In the genomic region with DNA sequence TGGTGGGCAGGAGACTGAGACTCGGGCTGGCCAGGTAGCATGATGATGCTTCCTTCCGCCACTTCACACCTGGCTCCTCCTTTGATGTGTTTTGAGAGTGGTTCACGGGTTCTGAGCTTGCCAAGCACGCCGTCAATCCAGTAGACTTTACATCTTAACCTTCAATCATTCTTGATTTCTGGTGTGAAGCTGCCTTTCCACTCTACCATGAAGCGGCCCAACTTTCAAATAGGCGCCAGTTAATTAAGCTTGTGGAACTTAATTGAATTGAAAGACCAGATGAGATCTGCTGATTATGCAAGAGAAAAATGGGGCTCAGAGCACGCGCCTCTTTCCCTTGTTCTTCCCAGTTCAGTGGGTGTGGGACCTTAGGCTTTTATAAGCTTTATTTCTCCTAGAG, we compare ENCODE assay signal across 22 mouse cellular contexts.
DNase-seq lines count a peak whose midpoint lies in the region; ATAC-seq and TF ChIP-seq lines count a peak whose summit lies in the region.
"Had no signal": no experiment of that assay in that cellular context is flagged by ENCODE, and none has a peak within 500 bp of the region (broad histone marks: within the 10 kb centered on the region; RNA-seq: fewer than 3 reads in every experiment).

No protein-coding gene starts in this region.

- DNase-seq in forebrain, embryonic 14.5 days (ENCODE audit: low spot score) = peak; percentile 39
- DNase-seq in forebrain, postnatal 0 days = no peak
- DNase-seq in kidney, postnatal 36 days = no peak
- DNase-seq: adrenal gland, adult 2 months; adrenal gland, postnatal 14 days; cerebellum, adult 11-12 months; cerebellum, adult 8-10 months; cerebellum, postnatal 36 days; embryo, embryonic 11 days; gastrocnemius, adult 2 months; gastrocnemius, postnatal 14 days had no signal

- no peak for TF ChIP-seq CTCF in forebrain, postnatal 0 days (IDR thresholded peaks at IDR 0.05; ENCODE audit: low read depth)

- no peaks in the 10 kb centered on the region for H3K36me3 ChIP-seq in forebrain, embryonic 14.5 days (ENCODE audit: control insufficient read depth, insufficient read depth, low read length)
- H3K36me3 ChIP-seq in forebrain, postnatal 0 days (ENCODE audit: insufficient read depth) = no peaks in the 10 kb centered on the region
- no peaks in the 10 kb centered on the region for H3K36me3 ChIP-seq in kidney, embryonic 15.5 days
- no peaks in the 10 kb centered on the region for H3K36me3 ChIP-seq in neural tube, embryonic 12.5 days
- no peaks in the 10 kb centered on the region for H3K36me3 ChIP-seq in neural tube, embryonic 15.5 days
- H3K36me3 ChIP-seq: embryonic facial prominence, embryonic 10.5 days; embryonic facial prominence, embryonic 13.5 days; hindbrain, embryonic 12.5 days; hindbrain, embryonic 15.5 days; intestine, embryonic 15.5 days had no signal

- no peak overlapping the region for H3K4me3 ChIP-seq in forebrain, embryonic 14.5 days (ENCODE audit: low read depth, low read length)
- H3K4me3 ChIP-seq in forebrain, postnatal 0 days (ENCODE audit: low read depth, low read length) = no peak overlapping the region
- no peak overlapping the region for H3K4me3 ChIP-seq in kidney, embryonic 15.5 days (replicated peaks)
- no peak overlapping the region for H3K4me3 ChIP-seq in neural tube, embryonic 12.5 days
- H3K4me3 ChIP-seq in neural tube, embryonic 15.5 days (replicated peaks) = no peak overlapping the region
- H3K4me3 ChIP-seq: embryonic facial prominence, embryonic 10.5 days; embryonic facial prominence, embryonic 13.5 days; erythroblast, embryonic 14.5 days; gastrocnemius, adult 2 months; hindbrain, embryonic 12.5 days; hindbrain, embryonic 15.5 days; intestine, embryonic 15.5 days had no signal

- WGBS in forebrain, embryonic 14.5 days = 54% methylated on average over 9 of the region's 9 CpGs
- WGBS in forebrain, postnatal 0 days = 52% methylated on average over 9 of the region's 9 CpGs
- 68% methylated on average over 9 of the region's 9 CpGs for WGBS in kidney, embryonic 15.5 days
- 83% methylated on average over 9 of the region's 9 CpGs for WGBS in neural tube, embryonic 12.5 days
- 70% methylated on average over 9 of the region's 9 CpGs for WGBS in neural tube, embryonic 15.5 days

- H3K27me3 ChIP-seq in forebrain, embryonic 14.5 days (replicated peaks; ENCODE audit: control insufficient read depth, insufficient read depth, low read length) = no peaks in the 10 kb centered on the region
- H3K27me3 ChIP-seq in forebrain, postnatal 0 days (ENCODE audit: insufficient read depth, low read length) = no peaks in the 10 kb centered on the region
- H3K27me3 ChIP-seq in kidney, embryonic 15.5 days = no peaks in the 10 kb centered on the region
- no peaks in the 10 kb centered on the region for H3K27me3 ChIP-seq in neural tube, embryonic 12.5 days (replicated peaks)
- H3K27me3 ChIP-seq in neural tube, embryonic 15.5 days (replicated peaks) = no peaks in the 10 kb centered on the region
- H3K27me3 ChIP-seq: embryonic facial prominence, embryonic 13.5 days; hindbrain, embryonic 12.5 days; hindbrain, embryonic 15.5 days; intestine, embryonic 15.5 days had no signal

- no peak overlapping the region for H3K27ac ChIP-seq in forebrain, embryonic 14.5 days (ENCODE audit: low read depth, low read length)
- H3K27ac ChIP-seq in forebrain, postnatal 0 days (ENCODE audit: low read depth, low read length) = no peak overlapping the region
- no peak overlapping the region for H3K27ac ChIP-seq in kidney, embryonic 15.5 days
- no peak overlapping the region for H3K27ac ChIP-seq in neural tube, embryonic 12.5 days
- H3K27ac ChIP-seq in neural tube, embryonic 15.5 days (replicated peaks) = no peak overlapping the region
- H3K27ac ChIP-seq: embryonic facial prominence, embryonic 10.5 days; embryonic facial prominence, embryonic 13.5 days; gastrocnemius, adult 2 months; hindbrain, embryonic 12.5 days; hindbrain, embryonic 15.5 days; intestine, embryonic 15.5 days had no signal

- no peaks in the 10 kb centered on the region for H3K9me3 ChIP-seq in forebrain, embryonic 14.5 days (replicated peaks; ENCODE audit: control insufficient read depth, low read length)
- no peaks in the 10 kb centered on the region for H3K9me3 ChIP-seq in forebrain, postnatal 0 days (ENCODE audit: low read length)
- no peaks in the 10 kb centered on the region for H3K9me3 ChIP-seq in kidney, embryonic 15.5 days (replicated peaks)
- no peaks in the 10 kb centered on the region for H3K9me3 ChIP-seq in neural tube, embryonic 12.5 days
- no peaks in the 10 kb centered on the region for H3K9me3 ChIP-seq in neural tube, embryonic 15.5 days (replicated peaks)
- H3K9me3 ChIP-seq: embryonic facial prominence, embryonic 10.5 days; embryonic facial prominence, embryonic 13.5 days; hindbrain, embryonic 12.5 days; hindbrain, embryonic 15.5 days; intestine, embryonic 15.5 days had no signal

- H3K4me2 ChIP-seq in forebrain, embryonic 14.5 days (ENCODE audit: low read length) = no peak overlapping the region
- no peak overlapping the region for H3K4me2 ChIP-seq in forebrain, postnatal 0 days (ENCODE audit: low read depth)
- no peak overlapping the region for H3K4me2 ChIP-seq in kidney, embryonic 15.5 days
- H3K4me2 ChIP-seq in neural tube, embryonic 12.5 days (replicated peaks) = no peak overlapping the region
- no peak overlapping the region for H3K4me2 ChIP-seq in neural tube, embryonic 15.5 days
- H3K4me2 ChIP-seq: embryonic facial prominence, embryonic 13.5 days; heart, embryonic 11.5 days; hindbrain, embryonic 12.5 days; hindbrain, embryonic 15.5 days; intestine, embryonic 15.5 days had no signal

- H3K4me1 ChIP-seq in forebrain, embryonic 14.5 days (ENCODE audit: control insufficient read depth, insufficient read depth, low read length) = no peaks in the 10 kb centered on the region
- no peaks in the 10 kb centered on the region for H3K4me1 ChIP-seq in forebrain, postnatal 0 days (ENCODE audit: insufficient read depth)
- peaks cover 7% of the 10 kb centered on the region; the same call in 1 of the 2 replicates for H3K4me1 ChIP-seq in kidney, embryonic 15.5 days
- no peaks in the 10 kb centered on the region for H3K4me1 ChIP-seq in neural tube, embryonic 12.5 days
- peaks cover 13% of the 10 kb centered on the region for H3K4me1 ChIP-seq in neural tube, embryonic 15.5 days
- H3K4me1 ChIP-seq: hindbrain, embryonic 12.5 days; intestine, embryonic 15.5 days had no signal

- ATAC-seq in forebrain, embryonic 14.5 days = peak; percentile 18; the same call in 1 of the 2 replicates
- no peak for ATAC-seq in forebrain, postnatal 0 days
- peak; percentile 53; the same call in 1 of the 2 replicates for ATAC-seq in kidney, embryonic 15.5 days (replicated peaks; ENCODE audit: low FRiP score)
- peak; percentile 17; the same call in 1 of the 2 replicates for ATAC-seq in neural tube, embryonic 12.5 days (ENCODE audit: low FRiP score, low read depth)
- ATAC-seq in neural tube, embryonic 15.5 days (ENCODE audit: low FRiP score) = no peak
- ATAC-seq: CD4-positive, CD25-positive, alpha-beta regulatory T cell, adult 4 months; intestine, embryonic 15.5 days had no signal

- no peak overlapping the region for H3K9ac ChIP-seq in forebrain, embryonic 14.5 days (ENCODE audit: low read length)
- H3K9ac ChIP-seq in forebrain, postnatal 0 days = no peak overlapping the region
- H3K9ac ChIP-seq in kidney, embryonic 15.5 days = no peak overlapping the region
- no peak overlapping the region for H3K9ac ChIP-seq in neural tube, embryonic 12.5 days
- H3K9ac ChIP-seq in neural tube, embryonic 15.5 days (replicated peaks) = no peak overlapping the region
- H3K9ac ChIP-seq: embryonic facial prominence, embryonic 13.5 days; hindbrain, embryonic 12.5 days; hindbrain, embryonic 15.5 days; intestine, embryonic 15.5 days had no signal

Comparison
In these comparisons a context has a peak if more than half of its experiments do, and no peak if none do; other contexts are left out.
1. ATAC-seq: peak in forebrain, embryonic 14.5 days (single experiment), kidney, embryonic 15.5 days (single experiment) and neural tube, embryonic 12.5 days (single experiment); none in forebrain, postnatal 0 days (single experiment) and neural tube, embryonic 15.5 days (single experiment).